Mouse (Mus musculus) stomach, postnatal 0 days (tissue): ENCODE results near the gene Tgfbr3.

Source experiments
- CTCF ChIP-seq: IDR thresholded peaks from 2 replicates; pipeline ENCODE4 v1.5.1; 2016; ENCODE audit warnings: antibody characterized with exemption, low read depth, mild to moderate bottlenecking, moderate library complexity
- EP300 ChIP-seq: optimal IDR thresholded peaks from 2 replicates; pipeline ENCODE3; 2016; ENCODE audit warnings: antibody characterized with exemption

DNA sequence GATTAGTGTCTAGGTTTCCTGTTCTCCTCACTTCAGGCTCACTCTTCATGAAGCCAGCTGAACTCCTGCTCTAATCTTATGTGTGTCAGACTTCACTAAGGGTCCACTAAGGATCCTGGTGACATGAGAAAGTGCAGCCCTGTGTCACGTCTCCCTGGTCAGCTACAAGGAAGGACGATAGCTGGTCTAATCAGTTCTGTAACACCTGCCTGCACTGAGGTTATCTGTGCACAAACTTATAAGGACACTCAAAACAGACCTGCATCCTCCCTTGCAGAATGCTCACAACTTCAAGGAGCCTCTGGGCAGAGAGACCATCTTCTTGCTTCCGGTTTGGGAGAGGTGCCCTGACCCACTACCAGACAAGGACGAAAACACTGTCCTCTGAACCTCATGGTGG lies 107.6 kb downstream of the Tgfbr3 start:
- TF ChIP-seq CTCF (no peak), EP300 (no peak)
